Mouse (Mus musculus) spleen, adult 2 months (tissue): ENCODE results near the gene 4930447C04Rik. TPM values are rescaled to one million over a fixed set of nuclear protein-coding genes. Genes with fewer than 3 reads are reported as not detected.

ENCODE experiments used
- DNase-seq, 2 experiments: peaks; one replicate each; pipeline versions ENCODE4 v3.0.0 to v3.0.0-alpha.2; 2012 to 2021; ENCODE audit warnings: low spot score in 2 of 2, low read depth in 1 of 2
- H3K27ac ChIP-seq: fragments of 200-500 bp; 2 replicates; pipeline ENCODE4 v1.5.1; 2012; ENCODE audit warnings: low read length, inconsistent platforms; ENCODE audit not compliant: insufficient read depth
- H3K27me3 ChIP-seq: fragments of 200-500 bp; 2 replicates; pipeline ENCODE4 v1.6.1; 2012; ENCODE audit warnings: mild to moderate bottlenecking, moderate library complexity, low read length, inconsistent platforms; ENCODE audit not compliant: control insufficient read depth, insufficient read depth
- H3K36me3 ChIP-seq: fragments of 200-500 bp; 2 replicates; pipeline ENCODE4 v1.6.1; 2012; ENCODE audit warnings: mild to moderate bottlenecking, low read length, inconsistent platforms; ENCODE audit not compliant: control insufficient read depth, insufficient read depth
- H3K4me1 ChIP-seq: fragments of 200-500 bp; 2 replicates; pipeline ENCODE4 v1.6.1; 2011; ENCODE audit warnings: inconsistent platforms; ENCODE audit not compliant: control insufficient read depth, insufficient read depth, insufficient read length
- H3K4me3 ChIP-seq: fragments of 200-500 bp; 2 replicates; pipeline ENCODE4 v1.5.1; 2011; ENCODE audit warnings: mild to moderate bottlenecking, inconsistent platforms; ENCODE audit not compliant: insufficient read depth, insufficient read length; ENCODE audit errors: extremely low read depth
- CTCF ChIP-seq: fragments of 200-500 bp; IDR thresholded peaks from 2 replicates; pipeline ENCODE4 v1.5.1; 2011; ENCODE audit warnings: mild to moderate bottlenecking, inconsistent platforms; ENCODE audit not compliant: insufficient read depth, insufficient read length, insufficient replicate concordance; ENCODE audit errors: extremely low read depth
- POLR2A ChIP-seq: fragments of 200-500 bp; IDR thresholded peaks from 2 replicates; pipeline ENCODE4 v1.6.1; 2011; ENCODE audit warnings: low read depth, low read length, inconsistent platforms
- WGBS: fragments of 180-500 bp; shearing (Covaris S2); methylation state at CpG from one replicate; pipeline ENCODE4 v1.1.7; 2018; 5-methylcytosine and 5-hydroxymethylcytosine counted together
- polyA plus RNA-seq: library from polyadenylated mRNA; depleted of rRNA; stranded (reverse); fragments of >200 nt; gene quantifications from 2 replicates; pipeline ENCODE4 v1.2.3, GENCODE M21; 2012; rRNA removed

Gene 4930447C04Rik
- polyA plus RNA-seq: not detected in 2 replicates

DNA sequence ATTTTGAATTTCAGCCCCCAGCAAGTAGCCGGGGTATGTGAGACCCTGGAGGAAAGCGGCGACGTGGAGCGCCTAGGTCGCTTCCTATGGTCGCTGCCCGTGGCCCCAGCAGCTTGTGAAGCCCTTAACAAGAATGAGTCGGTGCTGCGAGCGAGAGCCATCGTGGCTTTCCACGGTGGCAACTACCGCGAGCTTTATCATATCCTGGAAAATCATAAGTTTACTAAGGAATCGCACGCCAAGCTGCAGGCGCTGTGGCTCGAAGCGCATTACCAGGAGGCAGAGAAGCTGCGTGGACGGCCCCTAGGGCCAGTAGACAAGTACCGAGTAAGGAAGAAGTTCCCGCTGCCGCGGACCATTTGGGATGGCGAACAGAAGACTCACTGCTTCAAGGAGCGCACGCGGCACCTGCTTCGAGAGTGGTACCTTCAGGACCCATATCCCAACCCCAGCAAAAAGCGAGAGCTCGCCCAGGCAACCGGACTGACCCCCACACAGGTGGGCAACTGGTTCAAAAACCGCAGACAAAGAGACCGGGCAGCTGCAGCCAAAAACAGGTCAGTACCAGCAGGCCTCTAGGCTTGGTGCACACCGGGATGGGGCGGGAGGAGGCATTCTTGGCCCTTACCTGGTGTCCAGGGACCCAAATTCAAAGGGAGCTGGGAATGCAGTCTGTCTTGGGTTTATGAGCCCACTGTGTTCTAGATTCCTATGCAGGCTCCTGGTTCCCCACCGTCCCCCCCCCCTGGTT, at the start of gene 4930447C04Rik:
4930447C04Rik (minus strand) TSS at position 704 of the 751 bp plus-strand sequence.
- no peak within 1 kb of the TSS for H3K27ac ChIP-seq
- 7% methylated on average over 39 of the region's 39 CpGs for WGBS
- no peak for DNase-seq
- H3K4me1 ChIP-seq: no peaks in the 10 kb centered on the region
- no peak for TF ChIP-seq POLR2A
- TF ChIP-seq CTCF: no peak
- H3K4me3 ChIP-seq: no peak within 1 kb of the TSS
- peaks cover 26% of the 10 kb centered on the region for H3K27me3 ChIP-seq
- no peaks in the 10 kb centered on the region for H3K36me3 ChIP-seq

DNA sequence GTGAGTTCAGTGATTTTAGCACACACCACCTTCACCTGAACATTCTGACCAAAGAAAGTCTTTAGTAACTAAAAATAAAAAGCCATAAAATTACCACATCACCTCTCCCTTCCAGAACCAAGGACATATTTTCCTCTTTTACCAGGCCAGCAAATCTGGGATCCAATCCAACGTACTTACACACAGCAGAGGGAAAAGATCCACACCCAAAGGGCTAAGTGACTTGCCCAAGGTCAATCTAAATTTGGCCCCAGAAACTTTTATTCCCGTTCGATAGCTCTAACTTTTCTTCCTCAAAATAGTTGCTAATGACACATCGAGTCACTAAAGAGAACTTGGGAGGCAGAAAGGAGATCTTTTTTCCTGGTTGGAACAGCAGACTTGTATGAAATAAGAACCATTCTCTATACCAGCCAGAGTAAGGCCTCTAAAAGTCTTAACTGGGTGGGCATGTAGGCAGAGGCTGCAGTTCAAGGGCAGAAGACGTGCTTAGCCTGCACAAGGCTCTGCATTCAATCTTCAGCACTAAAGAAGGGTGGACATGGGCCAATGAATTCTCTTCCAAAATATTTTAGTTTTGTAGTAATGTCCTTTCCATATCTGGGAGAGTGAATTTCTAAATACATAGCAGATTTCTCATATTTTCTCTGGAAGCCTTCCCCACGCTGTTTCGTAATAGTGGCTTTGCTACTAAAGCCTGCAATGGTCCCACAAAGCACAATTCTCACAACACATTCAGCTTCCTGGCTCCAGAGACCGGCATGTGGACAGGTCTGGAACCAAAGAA, 42.7 kb upstream of the 4930447C04Rik start:
- Histone ChIP-seq H3K27ac (no peak overlapping the region), H3K36me3 (no peaks in the 10 kb centered on the region), H3K4me1 (no peaks in the 10 kb centered on the region), H3K4me3 (no peak overlapping the region), H3K27me3 (no peaks in the 10 kb centered on the region)
- no peak for DNase-seq
- TF ChIP-seq CTCF (no peak), POLR2A (no peak)
- 82% methylated on average over 8 of the region's 8 CpGs for WGBS

DNA sequence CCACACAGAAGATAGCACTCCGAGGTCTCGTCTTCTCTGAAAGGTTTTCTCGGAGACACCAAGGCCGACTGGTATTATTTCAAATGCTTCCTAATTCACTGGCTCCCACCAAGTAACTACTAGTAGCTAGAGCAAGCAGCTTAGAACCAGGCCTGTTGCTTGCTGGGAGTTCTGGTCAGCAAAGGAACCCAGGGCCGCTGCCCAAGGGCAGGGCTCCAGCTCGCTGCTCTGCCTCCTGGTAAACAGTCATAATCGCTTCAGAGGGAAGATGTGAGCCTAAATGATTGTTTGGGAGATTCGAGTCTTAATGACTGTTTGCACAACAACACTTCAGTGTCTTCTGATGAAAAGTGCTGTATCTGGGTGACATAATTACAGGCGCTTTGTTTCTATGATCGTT, 42.0 kb upstream of the 4930447C04Rik start:
- 86% methylated on average over 10 of the region's 10 CpGs for WGBS
- TF ChIP-seq POLR2A: no peak
- no peak for TF ChIP-seq CTCF
- Histone ChIP-seq H3K4me3 (no peak overlapping the region), H3K27ac (no peak overlapping the region), H3K27me3 (no peaks in the 10 kb centered on the region), H3K36me3 (no peaks in the 10 kb centered on the region), H3K4me1 (no peaks in the 10 kb centered on the region)
- DNase-seq: no peak

DNA sequence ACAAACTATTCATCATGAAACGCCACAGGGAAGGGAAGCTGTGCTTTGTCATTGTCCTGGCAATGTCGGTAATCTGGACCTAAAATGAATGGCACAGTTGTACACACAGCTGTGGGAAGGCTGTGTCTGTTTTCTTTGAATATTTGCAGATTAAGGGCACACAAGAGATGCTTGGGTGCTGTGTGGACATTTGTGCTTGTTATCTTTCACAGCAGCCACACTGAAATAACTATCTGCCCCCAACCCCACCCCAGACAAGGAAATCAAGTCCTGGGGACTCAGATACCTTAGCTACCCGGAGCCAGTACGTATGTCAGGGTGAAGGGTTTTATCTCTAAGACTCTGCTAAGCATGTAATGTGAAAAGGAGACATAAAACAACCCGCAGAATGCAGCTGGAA, 38.7 kb upstream of the 4930447C04Rik start:
- Histone ChIP-seq H3K27ac (no peak overlapping the region), H3K4me1 (no peaks in the 10 kb centered on the region), H3K36me3 (no peaks in the 10 kb centered on the region), H3K4me3 (no peak overlapping the region), H3K27me3 (no peaks in the 10 kb centered on the region)
- 73% methylated on average over 5 of the region's 5 CpGs for WGBS
- TF ChIP-seq CTCF (no peak), POLR2A (no peak)
- DNase-seq: no peak

DNA sequence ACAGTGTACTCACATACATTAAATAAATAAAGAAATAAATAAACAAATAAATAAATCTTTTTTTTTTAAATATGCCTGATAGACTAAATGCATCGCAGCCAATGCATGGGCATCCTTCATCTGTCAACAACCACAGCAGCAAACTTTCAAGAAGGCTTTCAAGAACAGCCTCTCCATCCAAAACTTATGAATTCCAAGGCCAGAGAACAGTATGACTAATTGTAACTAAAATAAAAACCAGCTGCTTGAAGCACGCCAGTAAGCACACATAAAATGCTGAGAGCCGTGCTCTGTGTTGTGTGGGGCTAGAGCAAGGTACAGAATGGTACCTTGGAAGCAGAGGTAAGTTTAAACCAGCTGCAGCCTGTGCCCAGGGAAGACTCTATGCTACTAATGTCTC, 37.3 kb upstream of the 4930447C04Rik start:
- H3K27ac ChIP-seq: no peak overlapping the region
- H3K36me3 ChIP-seq: no peaks in the 10 kb centered on the region
- H3K27me3 ChIP-seq: no peaks in the 10 kb centered on the region
- no peaks in the 10 kb centered on the region for H3K4me1 ChIP-seq
- 89% methylated on average over 3 of the region's 3 CpGs for WGBS
- H3K4me3 ChIP-seq: no peak overlapping the region
- DNase-seq: no peak
- TF ChIP-seq CTCF: no peak
- TF ChIP-seq POLR2A: no peak

DNA sequence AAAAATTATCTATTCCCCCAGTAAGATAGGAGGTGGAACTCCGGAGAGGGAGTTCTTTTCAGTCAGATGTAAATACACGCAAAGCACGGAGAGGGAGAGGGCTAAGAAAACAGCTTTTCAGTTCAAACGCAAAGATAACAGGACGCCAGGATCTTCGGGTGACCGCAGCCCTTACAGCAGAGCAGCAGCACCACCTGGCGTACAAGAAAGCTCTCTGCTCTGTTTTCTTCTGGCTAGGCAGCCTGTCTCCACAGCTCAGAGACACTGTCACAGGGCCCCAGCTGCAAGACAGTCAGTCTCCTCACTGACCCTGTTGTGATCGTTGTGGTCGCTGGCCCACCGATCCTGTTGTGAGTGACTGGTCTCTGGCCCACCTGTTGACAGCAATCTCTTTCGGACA, 36.1 kb upstream of the 4930447C04Rik start:
- Histone ChIP-seq H3K27me3 (no peaks in the 10 kb centered on the region), H3K4me1 (no peaks in the 10 kb centered on the region), H3K4me3 (no peak overlapping the region), H3K27ac (no peak overlapping the region), H3K36me3 (no peaks in the 10 kb centered on the region)
- TF ChIP-seq CTCF (peak; percentile 66; the same call in 1 of the 2 replicates), POLR2A (no peak)
- DNase-seq: peak; percentile 33 to 42
- WGBS: 4% methylated on average over 12 of the region's 12 CpGs
